Mouse (Mus musculus) thymus, postnatal 0 days (tissue): ENCODE data around the gene Nosip. TPM values are rescaled to one million over a fixed set of nuclear protein-coding genes. Genes with fewer than 3 reads are reported as not detected.
"Not testable (repeated sequence)": the region's sequence is repeated elsewhere in the genome, so short reads cannot be mapped to it uniquely, and the experiment has no call there.

Experiments
- DNase-seq: peaks from one replicate; pipeline ENCODE4 v3.0.0-alpha.2; 2015; ENCODE audit warnings: low spot score
- polyA plus RNA-seq: library from polyadenylated mRNA; unstranded; fragments of >200 nt; fragmentation: Nextera tagmentation; extraction: Ambion mirVana; gene quantifications from 2 replicates; pipeline ENCODE4 v1.2.1, GENCODE M21; 2015

Gene Nosip
- polyA plus RNA-seq, 1 experiment from 2014 or later = 84.4 TPM

GRCm38 (mm10) chr7:45090251-45090977, 28.2 kb downstream of the Nosip start:
- DNase-seq = no peak

- DNase-seq = no peak
Observed at GRCm38 (mm10) chr7:45091001-45091990, 29.1 kb downstream of the Nosip start.

- DNase-seq = no peak
Observed at GRCm38 (mm10) chr7:45092048-45092447, 29.8 kb downstream of the Nosip start, which contains the start of gene Rcn3. Gene Rcn3, minus strand, starts transcription at chr7:45092221.

DNA sequence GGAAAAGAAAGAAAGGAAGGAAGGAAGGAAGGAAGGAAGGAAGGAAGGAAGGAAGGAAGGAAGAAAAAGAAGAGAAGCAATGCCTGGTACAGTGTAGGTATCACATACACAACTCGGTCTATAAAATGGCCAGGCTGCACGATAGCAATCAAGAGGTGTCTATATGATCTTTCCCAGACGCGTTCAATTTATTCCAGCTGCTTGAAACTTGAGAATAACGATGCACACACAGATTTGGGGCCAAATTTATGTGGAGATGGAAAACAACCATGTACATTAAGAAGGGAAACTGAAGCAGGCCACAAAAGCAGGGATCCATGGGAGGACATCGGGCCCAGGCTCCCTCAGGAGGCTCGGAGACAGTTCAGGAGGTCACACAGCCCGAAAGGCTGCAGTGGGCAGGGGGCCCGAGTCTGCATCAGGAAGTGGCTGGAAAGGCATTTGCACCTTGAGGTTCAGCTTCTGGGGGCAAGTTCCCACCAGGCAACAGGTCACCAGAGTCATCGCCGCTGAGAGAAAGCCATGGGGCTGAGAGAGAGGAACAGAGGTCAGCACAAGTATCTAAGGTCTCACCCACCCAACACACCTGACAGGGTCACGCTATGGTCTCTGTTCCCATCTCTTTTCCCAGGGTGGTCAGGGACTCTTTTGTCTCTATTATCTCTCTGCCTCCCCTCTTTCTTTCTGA, 30.7 kb downstream of the Nosip start:
- DNase-seq = no peak

- DNase-seq = peak; percentile 71
Observed at GRCm38 (mm10) chr7:45093516-45093905, 31.3 kb downstream of the Nosip start.

DNA sequence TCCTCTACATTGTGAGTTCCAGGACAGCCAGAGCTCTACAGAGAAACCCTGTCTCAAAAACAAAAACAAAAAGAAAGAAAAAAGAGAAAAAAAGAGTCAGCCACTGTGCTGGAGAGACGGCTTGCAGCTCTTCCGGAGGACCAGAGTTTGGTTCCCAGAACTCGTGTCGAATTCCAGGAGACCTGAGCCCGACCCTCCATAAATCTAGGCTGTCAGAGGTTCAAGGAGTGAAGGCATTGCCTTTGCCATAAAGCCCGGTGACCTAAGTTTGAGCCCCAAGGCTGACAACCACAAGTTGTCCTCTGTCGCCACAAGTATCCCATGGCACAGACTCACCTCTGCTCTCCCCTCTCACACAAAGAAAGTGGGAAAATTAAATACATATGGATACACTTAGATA, 31.9 kb downstream of the Nosip start:
- no peak for DNase-seq

DNA sequence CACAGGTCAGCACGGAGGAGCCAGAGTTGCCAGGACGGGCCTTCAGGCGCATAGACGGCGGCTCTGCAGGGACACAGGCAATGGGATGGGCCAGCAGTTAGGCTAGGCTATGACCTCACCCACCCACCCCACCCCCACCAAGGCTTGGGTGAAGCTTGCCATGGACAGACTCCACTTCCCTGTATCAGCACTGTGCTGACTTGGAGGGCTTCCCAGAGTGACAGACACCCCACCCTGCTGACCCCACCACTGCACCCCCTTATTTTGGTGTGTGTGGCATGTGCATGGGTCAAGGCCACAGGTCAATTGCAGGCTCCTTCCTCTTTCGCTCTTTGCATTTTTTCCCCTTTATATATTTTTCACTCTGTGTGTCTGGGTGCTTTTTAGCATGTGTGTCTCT, 33.1 kb downstream of the Nosip start:
- DNase-seq = no peak

- DNase-seq = not testable (repeated sequence)
Observed at GRCm38 (mm10) chr7:45095965-45096364, 33.7 kb downstream of the Nosip start.

DNA sequence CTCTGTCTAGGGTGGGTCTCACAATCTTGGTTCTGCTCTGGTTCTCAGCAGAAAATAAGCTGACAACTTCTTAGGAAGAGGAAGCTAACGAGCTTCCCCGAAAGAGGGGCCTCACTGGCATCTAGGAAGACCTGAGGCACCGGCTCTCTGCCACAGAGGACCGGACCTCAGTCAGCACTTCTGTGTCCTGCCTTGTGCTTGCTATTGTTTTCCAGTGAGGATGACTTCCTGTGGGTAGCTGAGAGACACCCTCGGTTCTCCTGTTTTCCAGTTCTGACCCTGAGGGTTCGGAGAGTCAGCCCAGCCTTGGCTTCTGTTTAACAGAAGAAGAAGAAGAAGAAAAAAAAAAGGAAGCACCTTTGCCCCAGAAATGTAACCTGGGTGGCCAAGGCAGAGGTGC, 35.2 kb downstream of the Nosip start:
- DNase-seq = no peak

GRCm38 (mm10) chr7:45098541-45099240, 36.5 kb downstream of the Nosip start:
- no peak for DNase-seq

DNA sequence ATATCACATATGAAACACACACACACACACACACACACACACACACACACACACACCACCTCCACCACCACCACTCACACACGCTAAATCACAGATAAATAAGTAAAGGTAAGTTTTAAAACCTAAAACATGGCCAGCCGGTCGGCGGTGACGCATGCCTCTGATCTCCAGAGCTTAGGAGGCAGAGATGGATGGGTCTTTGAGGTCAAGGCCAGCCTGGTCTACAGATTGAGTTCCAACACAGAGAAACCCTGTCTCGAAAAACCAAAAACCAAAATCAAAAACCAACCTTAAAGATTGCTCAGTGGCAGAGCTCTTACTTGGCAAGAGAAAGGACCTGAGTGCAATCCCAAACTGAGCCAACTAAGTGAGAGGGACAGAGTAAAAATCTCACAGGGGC, 37.8 kb downstream of the Nosip start:
- DNase-seq = no peak

DNA sequence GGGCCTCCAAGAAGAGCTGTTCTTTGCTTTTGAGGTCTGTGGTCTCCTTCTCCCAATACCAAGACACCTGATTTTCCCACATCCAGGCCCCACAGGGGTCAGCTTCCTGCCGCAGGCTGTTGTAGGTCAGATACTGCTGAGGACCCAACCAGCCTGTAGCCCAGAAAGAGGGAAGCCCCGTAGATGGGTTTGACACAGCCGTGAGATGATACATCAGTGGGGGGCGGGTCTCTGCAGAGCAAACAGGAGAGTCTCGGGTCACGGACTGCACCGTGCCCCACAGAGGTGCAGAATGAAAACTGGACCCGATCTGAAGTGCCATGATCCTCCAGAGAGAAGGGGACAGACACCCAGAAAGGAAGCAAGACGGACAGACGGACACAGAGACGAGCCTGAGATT, 40.2 kb downstream of the Nosip start:
- no peak for DNase-seq

DNA sequence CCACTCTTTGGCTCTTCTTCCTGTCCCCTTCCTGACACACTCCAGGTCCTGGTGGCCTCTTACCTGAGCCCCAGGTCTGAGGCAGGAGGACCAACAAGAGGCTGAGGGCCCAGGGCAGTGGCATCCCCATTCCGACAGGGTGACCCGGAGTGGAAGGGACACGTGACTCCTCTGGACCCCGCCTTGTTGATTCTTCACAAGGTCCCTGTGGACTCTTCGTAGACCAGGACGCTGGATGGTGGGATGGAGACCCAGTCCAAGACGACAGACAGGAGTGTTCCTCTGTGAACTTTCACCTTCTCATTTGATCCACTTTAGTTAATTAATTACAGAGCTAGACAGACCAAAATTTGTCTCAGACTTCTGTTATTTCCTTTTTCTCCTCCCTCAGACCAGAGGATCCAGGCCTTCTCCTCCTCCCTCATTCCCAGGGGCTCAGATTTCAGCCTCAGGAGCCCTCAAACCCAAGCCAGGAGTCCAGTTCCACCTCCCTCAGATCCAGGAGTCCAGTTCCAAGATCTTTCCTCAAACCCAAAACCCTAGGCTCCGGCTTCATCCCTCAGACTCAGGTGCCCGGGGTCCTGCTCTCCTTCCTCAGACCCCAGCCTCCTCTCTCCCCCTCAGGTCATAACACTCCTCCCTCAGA, 40.8 kb downstream of the Nosip start:
- no peak for DNase-seq

DNA sequence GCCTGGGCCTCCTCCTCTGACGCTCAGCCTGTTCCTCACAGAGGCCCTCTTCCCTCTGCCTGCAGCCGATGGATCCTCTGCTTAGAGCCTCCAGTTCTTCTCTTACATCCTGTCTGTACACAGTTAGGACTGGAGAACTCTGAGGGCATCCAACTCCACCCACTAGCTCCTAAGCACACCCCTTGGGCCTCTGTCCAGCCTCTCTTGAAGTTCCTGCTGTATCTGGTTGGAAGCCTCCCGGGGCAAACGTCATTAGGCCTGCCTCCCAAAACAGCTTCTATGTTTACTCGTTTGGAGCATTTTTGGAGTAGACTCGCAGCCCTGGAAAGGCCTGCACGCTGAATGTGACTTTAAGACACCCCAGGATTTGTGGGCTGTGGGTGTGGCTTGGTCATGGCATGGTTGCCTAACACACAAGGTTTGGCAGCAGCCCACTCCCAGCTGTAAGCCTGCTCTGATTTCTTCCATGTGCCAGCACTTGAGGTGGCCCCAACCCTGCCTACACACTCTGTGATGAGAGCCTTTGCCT, 41.5 kb downstream of the Nosip start, which contains the start of gene Fcgrt:
Gene Fcgrt (minus strand): TSS at position 200 of the 529 bp plus-strand sequence.
- DNase-seq = no peak

- DNase-seq = no peak
Observed at GRCm38 (mm10) chr7:45104941-45105340, 42.7 kb downstream of the Nosip start.

GRCm38 (mm10) chr7:45105491-45105890, 43.3 kb downstream of the Nosip start:
- no peak for DNase-seq

DNA sequence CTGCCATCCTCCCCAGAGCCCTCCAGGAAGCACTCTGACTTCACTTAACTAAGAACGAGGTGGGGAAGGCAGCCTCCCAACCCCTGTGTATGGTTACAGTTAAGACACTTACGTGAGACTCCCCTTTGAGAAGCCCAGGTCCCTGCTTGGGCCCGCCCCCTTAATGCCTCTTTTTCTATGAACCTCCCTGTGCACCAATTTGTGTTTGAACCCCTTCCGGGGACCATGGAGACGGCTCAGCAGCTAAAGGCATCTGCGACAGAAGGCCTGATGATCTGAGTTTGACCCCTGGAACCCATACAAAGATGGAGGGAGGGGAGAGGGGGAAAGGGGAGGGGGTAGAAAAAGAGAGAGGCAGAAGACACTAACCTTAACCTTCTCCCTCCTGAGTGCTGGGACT, 44.2 kb downstream of the Nosip start:
- no peak for DNase-seq

DNA sequence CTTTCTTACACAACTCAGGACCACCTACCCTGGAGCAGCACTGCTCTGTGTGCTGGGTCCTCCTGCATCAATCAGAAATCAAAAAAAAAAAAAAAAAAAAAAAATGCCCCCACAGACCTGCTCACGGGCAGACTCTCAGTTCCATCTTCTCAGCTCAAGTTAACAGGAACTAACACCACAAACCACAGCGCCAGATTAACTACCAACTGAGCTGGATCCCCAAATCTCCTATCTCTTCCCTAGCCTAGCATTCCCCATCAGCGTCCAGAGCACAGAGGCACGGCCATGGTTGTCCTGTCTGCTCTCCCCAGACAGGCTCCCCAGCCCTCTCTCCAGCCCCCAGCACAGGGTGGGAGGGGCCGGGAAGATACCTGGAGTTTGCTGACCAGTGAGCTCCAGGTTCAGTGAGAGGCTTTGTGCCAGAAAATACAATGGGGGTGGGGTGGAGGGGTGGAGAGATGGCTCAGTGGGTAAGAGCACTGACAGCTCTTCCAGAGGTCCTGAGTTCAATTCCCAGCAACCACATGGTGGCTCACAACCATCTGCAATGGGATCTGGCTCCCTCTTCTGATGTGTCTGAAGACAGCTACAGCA, 44.9 kb downstream of the Nosip start:
- DNase-seq = no peak

- not testable (repeated sequence) for DNase-seq
Observed at GRCm38 (mm10) chr7:45110089-45110488, 47.9 kb downstream of the Nosip start.

DNA sequence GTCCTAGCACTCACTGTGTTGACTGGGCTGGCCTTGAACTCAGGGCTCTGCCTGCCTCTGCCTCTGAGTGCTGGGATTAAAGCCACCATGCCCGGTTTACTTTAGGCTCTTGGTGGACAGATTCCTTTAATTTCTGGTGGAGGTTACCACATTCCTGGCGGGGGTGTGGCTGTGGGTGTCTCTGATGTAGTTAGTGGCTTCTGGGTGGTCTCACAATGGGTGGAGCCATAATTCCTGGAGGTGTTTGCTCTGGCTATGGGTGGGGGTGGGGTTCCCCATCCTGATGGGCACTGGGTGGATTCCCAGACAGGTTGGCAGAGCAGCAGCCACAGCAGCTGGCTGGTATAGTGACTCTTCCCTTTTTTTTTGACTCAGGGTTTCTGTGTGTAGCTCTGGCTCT, 49.7 kb downstream of the Nosip start:
- no peak for DNase-seq
